Mouse (Mus musculus): ENCODE measurements around the gene Rtn4rl1.

DNA sequence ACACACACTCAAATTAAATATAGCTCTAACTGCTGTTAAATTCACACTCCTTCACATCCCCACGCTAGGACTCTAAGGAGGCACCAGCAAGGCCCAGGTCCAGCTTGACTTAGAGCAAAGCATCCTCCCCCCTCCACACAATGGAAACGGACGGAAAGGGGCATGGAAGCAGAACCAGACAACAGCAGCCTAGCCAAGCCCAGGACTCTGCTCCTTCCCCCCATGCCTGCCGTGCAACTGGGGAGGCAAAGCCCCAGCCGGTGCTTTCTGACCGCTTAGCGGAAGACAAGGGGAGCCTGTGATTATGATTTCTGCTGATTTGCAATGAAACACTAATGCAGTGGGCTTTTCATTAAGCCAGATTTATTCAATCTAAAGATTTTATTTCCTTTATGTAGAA is 84.5 kb downstream of the Rtn4rl1 start:
- TF ChIP-seq POLR2A (IDR thresholded peaks at IDR 0.05; ENCODE audit: insufficient read depth, low read length) (no peak), CTCF (IDR thresholded peaks at IDR 0.05; ENCODE audit: low read depth, low read length) (no peak)
